Mouse (Mus musculus) midbrain, embryonic 10.5 days (tissue): ENCODE measurements around the gene Gm47969. TPM values are rescaled to one million over a fixed set of nuclear protein-coding genes. Genes with fewer than 3 reads are reported as not detected.

Experiments
- polyA plus RNA-seq: library from polyadenylated mRNA; unstranded; fragments of >200 nt; fragmentation: Nextera tagmentation; extraction: Ambion mirVana; gene quantifications from 2 replicates; pipeline ENCODE4 v1.2.1, GENCODE M21; 2016

The Gm47969 gene
- polyA plus RNA-seq, 1 experiment from 2014 or later = not detected

Other genes with a start within 250 kb of the Gm47969 start
- gene Agfg1, start 205.4 kb upstream of the Gm47969 start, polyA plus RNA-seq = 32.0 and 33.5 TPM in 2 replicates
- gene A030005L19Rik, start 131.6 kb upstream of the Gm47969 start, polyA plus RNA-seq = 0.17 and 0.44 TPM in 2 replicates
- gene A030014E15Rik, start 120.0 kb upstream of the Gm47969 start, polyA plus RNA-seq = not detected in 2 replicates
- not detected in 2 replicates for gene Gm6217, start 113.5 kb upstream of the Gm47969 start, polyA plus RNA-seq
- gene A030003K21Rik, start 101.5 kb upstream of the Gm47969 start, polyA plus RNA-seq = not detected in 2 replicates
- gene Gm7544, start 88.9 kb upstream of the Gm47969 start, polyA plus RNA-seq = not detected in 2 replicates
- not detected in 2 replicates for gene Gm47955, start 84.6 kb upstream of the Gm47969 start, polyA plus RNA-seq
- gene Gm47959, start 44.4 kb upstream of the Gm47969 start, polyA plus RNA-seq = not detected in 2 replicates
- gene Slc19a3, start 6.5 kb upstream of the Gm47969 start, polyA plus RNA-seq = 0.31 and 0.48 TPM in 2 replicates
- not detected in 2 replicates for gene Krtap28-10, start 2.5 kb upstream of the Gm47969 start, polyA plus RNA-seq
- gene A030005K14Rik, start 14.4 kb downstream of the Gm47969 start, polyA plus RNA-seq = not detected in 2 replicates
- not detected in 2 replicates for gene Krtap28-13, start 16.0 kb downstream of the Gm47969 start, polyA plus RNA-seq
- not detected in 2 replicates for gene Ccl20, start 71.8 kb downstream of the Gm47969 start, polyA plus RNA-seq
- gene Daw1, start 114.8 kb downstream of the Gm47969 start, polyA plus RNA-seq = 0.11 and 0.21 TPM in 2 replicates